Mouse (Mus musculus) adrenal gland (tissue): ENCODE measurements around the gene Dse.
"Not testable (repeated sequence)": the region's sequence is repeated elsewhere in the genome, so short reads cannot be mapped to it uniquely, and the experiment has no call there.

Experiments
- intact Hi-C: fragments of 180-260 bp; cut with DNase I; formaldehyde crosslinking; loops from one replicate; pipeline ENCODE4 v1.15.1; 2025
- long read RNA-seq, 2 experiments: library from polyadenylated mRNA; unstranded; transcript quantifications; one replicate each; pipeline ENCODE4 v2.0.0; 2020; ENCODE audit warnings: borderline replicate concordance in 1 of 2; ENCODE audit not compliant: insufficient replicate concordance in 1 of 2

Gene Dse
- long read RNA-seq, experiment 1, full-length matches to known transcripts, result 2 of 6 reads
- long read RNA-seq, experiment 1, partial matches to known transcripts, result 1 of 6 reads
- long read RNA-seq, experiment 1, other reads (novel, unspliced or antisense), result 3 of 6 reads
- long read RNA-seq, experiment 2, full-length matches to known transcripts, result 4 of 4 reads
- long read RNA-seq, experiment 2, partial matches to known transcripts, result 0 of 4 reads
- long read RNA-seq, experiment 2, other reads (novel, unspliced or antisense), result 0 of 4 reads

DNA sequence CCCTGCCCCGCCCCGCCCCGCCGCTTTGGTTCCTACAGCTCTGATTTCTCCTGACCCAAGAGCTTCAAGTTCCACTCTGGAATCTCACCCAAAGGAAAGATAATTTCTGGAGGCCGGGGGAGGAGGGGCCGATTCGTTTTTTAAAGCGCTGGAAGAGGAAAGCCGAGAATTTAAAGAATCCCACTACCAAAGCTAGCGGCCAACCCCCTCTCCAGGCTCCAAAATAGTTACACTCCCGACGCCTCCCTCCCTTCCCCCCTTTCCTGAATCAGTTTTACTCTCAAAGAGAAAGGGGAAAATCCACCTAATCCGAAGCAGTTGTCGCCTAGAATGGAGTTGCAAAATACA is at the start of gene Dse:
Gene Dse (minus strand): TSS at position 213 of the 348 bp plus-strand sequence.
- intact Hi-C loops, result loop anchor here (5.0 kb wide), 1 partner anchor 75 kb away; the partner anchor contains the start of gene Tspyl1

DNA sequence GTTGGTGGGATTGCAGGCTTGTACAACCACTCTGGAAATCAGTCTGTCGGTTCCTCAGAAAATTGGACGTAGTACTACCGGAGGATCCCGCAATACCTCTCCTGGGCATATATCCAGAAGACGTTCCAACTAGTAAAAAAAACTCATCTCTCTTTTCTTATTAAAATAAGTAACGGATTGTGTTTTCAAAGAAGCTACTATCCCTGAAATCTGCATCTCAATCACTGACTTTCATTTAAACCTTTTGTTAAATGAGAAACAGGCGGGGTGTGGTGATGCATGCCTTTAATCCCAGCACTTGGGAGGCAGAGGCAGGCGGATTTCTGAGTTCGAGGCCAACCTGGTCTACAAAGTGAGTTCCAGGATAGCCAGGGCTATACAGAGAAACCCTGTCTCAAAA is 45.3 kb upstream of the Dse start:
- intact Hi-C loops, result not testable (repeated sequence)

DNA sequence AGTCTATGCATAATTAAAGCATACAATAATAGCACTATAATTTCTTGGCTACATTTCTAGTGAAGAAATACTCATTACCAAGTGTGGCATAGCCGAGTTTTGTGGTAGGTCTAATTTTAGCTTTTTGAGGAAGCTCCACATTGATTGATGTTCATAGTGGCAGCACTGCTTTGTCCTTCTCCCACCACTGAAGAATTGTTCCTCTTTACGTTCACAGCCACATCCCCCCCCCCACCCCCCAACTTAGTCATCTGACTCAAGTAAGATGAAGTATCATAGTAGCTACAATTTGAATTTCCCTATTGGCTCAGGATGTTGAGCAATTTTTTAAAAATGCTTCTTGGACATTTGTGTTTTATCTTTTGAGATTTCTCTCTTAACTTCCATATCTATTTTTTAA is 42.1 kb upstream of the Dse start:
- intact Hi-C loops, result no loop called here

DNA sequence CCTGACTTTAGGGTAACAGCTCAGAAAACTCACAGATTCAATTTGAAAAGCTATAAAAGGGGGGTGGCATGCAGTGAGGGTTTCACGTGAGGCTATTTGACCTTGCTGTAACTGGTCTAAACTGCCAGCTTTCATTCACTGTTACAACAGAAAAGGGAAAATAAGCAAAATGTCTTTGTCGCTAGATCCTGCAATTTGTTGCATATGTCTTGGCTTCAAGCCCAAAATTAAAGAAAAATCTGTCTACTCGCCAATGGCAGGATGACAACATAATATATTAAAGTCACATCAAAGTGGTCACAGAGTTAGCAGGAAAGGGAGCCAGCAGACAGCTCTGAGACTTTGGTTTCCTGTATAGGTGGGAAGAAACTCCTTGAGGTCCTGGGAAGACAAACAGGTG is 40.2 kb upstream of the Dse start:
- intact Hi-C loops, result no loop called here

DNA sequence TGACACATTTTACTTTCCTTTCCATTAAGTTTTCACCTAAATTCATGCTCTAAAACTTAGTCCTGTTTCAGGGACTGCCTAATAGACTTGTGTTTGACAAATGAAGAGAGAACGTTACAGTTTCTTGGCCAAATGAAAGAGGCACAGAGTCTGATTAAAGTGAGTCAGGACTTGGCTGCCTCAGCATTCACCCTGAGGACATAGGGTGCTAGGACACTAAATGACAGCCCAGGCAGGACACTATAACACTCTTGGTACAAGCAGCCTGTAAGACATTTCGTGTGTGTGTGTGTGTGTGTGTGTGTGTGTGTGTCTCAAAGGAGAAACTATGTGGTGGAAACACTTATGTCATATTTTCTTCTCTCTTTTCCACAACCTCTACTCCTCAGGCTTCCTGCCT is 38.6 kb upstream of the Dse start:
- intact Hi-C loops, result no loop called here

DNA sequence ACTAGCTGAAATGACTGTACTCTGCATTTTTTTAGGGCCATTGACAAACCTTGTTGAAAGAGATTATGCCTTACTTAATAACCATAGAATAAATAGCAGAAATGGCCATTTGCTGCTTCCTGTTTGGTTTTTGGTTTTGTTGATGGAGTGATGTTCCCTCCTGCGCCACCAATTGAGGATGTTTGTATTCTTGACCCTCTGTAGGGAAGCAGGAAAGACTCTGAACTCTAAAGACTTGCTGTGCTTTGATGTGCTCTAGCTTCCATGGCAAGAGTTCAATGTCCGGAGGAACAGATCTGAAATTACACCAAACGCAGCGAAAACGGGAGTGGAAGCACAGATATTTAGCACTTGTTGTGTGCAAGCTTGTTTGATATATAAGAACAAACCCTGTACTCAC is 37.2 kb upstream of the Dse start:
- intact Hi-C loops, result no loop called here

DNA sequence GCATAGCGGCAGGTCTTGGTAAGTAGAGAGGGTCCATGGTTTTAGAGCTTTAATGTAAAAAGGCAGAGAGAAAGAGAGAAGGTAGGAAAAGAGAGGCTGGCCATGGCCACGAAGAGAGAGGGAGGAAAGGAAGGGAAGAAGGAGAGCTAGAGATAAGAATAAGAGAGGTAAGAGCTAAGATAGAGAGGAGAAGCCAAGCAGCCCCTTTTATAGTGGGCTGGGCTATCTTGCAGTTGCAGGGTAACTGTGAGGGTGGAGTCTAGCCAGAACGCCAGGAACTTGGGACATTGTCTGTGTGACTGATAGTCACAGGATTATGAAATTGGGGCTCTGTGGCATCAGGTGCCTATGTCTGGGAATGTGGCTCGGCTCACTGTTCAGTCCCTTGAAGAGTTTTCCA is 31.0 kb upstream of the Dse start:
- intact Hi-C loops, result no loop called here

DNA sequence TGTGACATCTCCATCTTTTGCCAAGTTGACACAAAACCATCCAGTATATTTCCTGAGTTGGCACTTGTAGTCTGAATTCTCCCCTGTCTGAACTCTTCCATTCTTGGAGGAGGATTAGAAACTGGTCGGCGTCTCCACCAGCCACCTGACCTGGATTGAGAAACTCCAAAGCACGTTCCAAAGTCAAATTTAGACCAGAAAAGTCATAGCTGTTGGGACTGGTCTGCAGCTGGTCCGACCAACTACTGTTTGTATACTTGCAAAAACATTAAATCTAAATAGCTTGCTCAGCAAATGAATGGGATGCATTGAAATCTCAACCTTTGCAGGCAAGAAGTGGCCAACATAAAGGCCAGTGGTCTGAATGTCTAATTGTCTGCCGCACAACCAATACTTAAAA is 29.1 kb upstream of the Dse start:
- intact Hi-C loops, result no loop called here

DNA sequence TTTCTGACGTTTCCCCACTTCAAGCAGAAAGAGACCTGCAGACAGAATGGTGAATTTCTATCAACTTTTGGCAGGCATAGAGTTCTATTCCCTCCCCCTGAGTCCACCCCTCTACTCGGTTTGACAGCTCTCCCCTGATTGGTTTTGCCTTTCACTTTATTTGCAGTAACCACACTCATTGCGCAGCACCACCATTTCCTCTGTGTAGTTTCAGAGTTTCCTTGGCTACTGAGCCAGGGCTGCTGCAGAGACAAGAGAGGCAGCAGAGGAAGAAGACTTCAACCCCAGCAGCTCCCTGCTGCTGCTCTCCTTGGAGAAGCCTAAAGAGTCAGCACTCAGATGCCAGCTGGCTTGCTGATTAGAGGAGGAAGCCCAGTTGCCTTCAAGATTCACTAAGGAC is 27.9 kb upstream of the Dse start:
- intact Hi-C loops, result no loop called here

DNA sequence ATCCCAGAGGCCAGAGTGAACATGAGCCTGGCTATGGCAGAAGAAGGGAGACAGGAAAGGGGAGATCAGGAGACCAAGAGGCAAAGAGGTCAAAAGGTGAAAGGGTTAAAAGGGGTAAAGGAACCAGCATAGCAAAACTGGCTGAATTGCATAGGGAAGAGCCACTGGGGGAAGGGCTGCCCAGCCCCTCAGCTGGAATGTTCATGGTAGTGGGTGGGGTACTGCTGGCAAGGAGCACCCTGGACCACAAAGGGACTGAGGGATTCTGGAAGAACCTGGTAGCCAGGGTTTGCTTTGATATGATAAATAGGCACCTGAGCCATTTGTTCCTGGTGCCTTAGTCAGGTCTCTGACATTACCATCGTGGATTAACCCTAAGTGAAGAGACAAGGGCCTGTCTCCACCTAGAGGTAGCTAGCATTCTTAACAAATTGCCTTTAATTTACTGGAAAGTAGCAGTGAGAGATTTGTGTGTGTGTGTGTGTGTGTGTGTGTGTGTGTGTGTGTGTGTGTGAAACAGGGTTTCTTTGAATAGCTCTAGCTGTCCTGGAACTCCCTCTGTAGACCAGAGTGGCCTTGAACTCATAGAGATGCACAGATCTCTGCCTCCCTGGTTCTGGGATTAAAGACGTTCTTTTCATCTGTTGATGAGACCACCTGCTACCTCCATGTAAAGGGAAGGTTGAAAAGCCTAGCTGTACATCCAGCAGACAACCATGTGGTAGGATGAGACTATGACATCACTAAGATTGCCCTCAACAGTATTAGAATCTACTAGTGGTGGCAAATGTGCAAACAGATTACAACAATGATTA is 26.6 kb upstream of the Dse start:
- intact Hi-C loops, result loop anchor here (5.0 kb wide), 1 partner anchor 197 kb away; the partner anchor contains the start of gene Trappc3l

DNA sequence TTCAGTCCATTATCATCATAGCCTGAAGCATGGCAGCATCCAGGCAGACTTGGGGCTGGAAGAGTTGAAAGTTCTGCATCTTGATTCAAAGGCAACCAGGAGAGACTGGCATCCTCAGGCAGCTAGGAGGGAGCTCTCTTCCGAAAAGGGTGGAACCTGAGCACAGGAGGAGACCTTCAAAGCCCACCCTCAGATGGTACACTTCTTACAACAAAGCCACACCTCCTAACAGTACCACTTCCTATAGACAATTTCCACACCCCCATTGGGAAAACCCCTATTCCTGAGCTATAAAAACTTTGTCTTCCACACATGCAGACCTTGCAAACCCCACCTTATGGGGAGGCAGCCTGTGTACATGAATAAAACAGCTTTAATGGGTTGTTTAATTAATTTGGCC is 25.9 kb upstream of the Dse start:
- intact Hi-C loops, result loop anchor here (5.0 kb wide), 1 partner anchor 196 kb away; the partner anchor contains the start of gene Trappc3l

DNA sequence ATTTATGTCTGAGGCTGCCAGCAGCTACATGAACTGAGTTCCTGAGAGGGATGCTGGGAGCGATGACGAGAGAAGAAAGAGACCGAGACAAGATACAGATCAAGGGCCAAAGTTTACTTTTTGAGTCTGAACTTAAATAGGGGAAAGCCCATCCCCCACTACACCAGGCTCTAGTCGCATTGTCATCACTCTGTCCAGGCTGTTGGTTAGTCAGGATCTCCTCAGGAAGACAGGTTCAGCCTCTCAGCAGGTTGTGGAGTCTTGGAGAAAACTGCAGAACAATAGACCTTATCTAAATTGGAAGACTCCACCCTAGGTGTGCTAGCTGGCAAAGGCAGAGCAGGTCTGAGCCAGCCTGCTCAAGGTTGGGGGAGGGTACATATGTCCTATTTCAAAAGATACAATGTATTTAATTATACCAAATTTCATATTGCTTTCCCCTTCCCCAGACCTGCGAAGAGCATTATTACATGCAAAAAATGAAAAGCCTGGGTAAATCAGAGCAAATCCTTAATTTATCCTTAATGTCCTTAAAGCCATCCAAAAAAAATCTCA is 22.7 kb upstream of the Dse start:
- intact Hi-C loops, result loop anchor here (5.0 kb wide), 1 partner anchor 193 kb away; the partner anchor contains the start of gene Trappc3l

DNA sequence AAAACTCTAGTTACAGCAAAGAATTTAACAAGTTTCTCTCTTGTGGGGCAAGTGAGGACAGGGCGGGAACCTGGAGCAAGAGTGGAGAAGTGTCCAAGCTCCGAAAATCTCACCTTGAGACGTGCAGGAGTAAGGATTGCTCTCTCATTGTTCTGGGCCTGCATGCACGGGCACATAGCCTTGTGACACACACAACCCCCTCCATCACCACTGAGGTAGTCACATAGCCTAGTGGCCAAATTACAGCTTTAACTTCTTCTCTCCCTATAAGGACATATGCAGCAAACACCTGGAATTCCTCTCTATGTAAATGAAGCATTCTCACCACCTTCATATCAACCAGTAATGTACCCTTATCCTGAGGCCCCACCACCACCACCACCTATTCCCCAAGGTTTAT is 22.0 kb upstream of the Dse start:
- intact Hi-C loops, result no loop called here

DNA sequence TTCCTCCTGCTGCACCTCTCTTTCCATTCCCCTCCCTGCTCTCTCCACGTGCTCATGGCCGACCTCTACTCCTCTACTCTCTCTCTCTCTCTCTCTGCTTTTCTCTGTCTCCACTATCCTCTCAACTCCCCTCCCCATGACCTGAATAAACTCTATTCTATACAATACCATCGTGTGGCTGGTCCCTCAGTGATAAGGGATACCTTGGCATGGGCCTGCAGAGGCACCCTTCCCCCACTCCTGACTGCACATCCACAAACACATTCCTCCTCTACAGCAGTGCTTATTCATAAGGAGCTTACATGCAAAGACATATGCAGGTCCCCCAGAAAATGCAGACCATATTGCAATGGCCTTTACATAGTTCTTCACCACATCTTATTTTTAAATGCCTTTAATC is 16.1 kb upstream of the Dse start:
- intact Hi-C loops, result no loop called here

DNA sequence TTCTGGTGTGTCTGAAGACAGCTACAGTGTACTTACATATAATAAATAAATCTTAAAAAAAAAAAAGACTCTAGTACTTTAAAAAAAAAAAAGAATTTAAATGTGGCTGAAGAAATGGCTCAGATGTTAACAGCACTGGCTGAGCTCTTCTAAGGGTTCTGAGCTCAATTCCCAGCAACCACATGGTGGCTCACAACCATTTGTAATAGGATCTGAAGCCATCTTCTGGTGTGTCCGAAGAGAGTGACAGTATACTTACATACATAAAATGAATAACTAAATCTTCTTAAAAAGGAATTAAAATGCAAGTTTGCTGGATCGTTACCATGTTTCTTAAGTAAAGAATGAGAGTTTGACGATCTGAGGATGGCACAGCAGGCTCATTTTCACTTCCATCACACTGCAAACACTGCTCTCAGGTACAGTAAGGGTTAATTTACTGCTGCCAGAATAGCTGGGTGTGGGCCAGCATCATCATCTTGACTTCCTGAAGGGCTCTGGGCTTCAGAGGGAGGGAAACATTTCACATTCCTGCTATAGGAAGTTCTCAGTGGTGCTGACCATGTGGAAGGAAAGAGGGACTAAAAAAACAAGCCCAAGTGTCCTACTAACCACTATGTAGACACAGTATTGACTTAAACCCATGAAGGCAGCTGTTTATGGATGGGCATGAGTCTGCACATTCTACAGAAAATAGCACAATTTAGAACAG is 14.6 kb upstream of the Dse start:
- intact Hi-C loops, result no loop called here

DNA sequence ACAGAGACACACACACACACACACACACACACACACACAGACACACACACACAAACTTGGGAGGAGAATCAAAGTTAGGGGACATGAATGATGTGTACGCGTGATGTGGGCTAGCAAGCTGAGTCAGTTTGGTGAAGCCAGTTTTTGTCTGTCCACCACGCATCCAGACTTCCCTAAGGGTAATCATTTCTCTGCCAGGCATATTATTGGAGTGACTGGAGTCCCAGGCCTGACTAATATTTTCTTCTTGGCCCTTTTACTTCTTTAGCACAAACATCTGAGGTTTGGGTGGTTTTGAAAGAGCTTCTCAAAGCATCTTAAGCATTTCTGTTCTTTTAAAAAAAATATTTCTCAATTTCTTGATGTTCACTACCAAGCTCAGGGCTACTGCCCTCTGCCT is 10.7 kb upstream of the Dse start:
- intact Hi-C loops, result no loop called here

DNA sequence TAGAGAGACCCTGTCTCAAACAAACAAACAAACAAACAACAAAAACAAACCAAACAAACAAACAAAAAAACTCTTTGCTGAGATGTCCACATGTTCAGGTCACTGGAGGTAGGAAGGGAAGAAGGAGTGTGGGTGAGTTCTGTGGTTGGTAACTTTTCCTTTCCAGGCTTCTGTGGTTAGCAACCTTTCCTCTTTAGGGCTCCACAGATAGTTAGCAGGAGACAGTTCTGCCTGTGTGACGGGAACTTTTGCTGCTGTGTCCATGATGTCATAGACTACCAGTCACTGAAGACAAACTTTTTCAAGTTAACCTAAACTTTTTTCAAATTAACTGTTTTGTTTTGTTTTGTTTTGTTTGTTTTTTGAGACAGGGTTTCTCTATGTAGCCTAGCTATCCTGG is 8.2 kb upstream of the Dse start:
- intact Hi-C loops, result no loop called here

DNA sequence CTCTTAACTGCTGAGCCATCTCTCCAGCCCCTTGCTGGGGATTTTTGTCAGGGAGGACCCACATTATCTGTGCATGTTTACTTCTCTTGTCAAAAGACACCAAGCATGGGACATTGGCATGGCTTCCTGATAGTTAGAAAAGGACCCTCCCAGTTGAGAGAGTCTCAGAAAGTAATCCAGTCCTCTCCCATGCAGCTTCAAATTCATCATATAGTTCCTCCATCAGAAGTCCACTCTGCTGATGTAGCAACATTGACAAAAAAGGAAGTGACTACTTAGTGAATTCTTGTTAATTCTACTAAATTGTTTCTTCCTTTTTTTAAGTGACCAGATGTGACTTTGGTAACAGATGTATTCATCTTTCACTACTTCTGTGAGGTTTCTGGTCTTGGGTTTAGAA is 2.4 kb upstream of the Dse start:
- intact Hi-C loops, result loop anchor here (5.0 kb wide), 1 partner anchor 72 kb away; the partner anchor contains the start of gene Tspyl1

DNA sequence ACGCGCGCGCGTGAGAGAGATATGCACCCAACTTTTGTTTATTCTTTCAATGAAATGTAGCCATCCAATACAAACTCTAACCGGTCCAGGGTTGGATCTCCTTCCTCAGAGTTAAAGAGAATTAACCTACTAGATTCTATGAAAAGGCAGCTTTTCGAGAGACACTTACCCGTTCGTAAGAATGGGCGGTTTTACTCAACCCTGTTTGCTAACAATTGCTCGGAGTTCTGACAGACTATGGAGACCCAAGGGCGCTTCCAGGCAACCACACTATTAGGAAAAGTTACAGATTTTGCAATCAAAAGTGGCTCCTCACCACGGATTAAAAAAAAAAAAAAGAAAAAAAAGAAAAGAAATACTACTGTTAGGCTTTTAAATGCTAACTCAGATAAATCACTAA is 516 bp upstream of the Dse start:
- intact Hi-C loops, result loop anchor here (5.0 kb wide), 1 partner anchor 74 kb away; the partner anchor contains the start of gene Tspyl1

DNA sequence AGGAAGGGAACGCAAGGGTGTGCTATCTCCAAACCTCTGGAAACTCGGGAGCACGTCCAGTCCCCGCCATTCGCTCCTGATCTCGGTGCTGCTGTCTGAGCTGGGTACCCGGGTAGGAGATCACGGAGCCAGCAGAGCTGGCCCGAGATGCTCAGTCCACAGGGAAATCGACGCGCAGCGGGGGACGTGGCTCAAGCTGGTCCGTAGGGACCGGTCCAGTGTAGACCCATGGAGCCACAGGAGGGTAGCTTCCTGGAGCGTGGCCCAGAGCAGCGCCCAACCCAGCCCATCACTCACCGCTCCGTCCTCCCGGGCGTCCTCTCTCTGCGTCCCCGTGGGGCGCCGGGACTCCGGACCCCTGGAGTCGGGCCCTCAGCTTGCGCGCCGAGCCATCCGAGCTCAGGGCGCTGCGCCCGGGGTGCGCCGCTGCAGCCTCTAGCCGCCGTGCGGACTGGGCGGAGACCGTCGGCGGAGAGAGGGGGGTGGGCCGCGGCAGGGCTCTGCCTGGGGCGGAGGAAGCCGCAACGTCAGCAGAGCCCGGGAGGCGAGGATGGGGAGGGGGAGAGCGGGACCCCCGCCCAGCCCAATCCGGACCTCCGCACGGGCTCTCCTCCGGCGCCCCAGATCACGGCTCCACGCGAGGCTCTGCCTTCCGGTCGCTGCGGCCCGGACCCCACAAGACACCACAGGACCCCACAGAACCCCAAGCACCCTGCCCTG is 572 bp downstream of the Dse start:
- intact Hi-C loops, result loop anchor here (5.0 kb wide), 1 partner anchor 75 kb away; the partner anchor contains the start of gene Tspyl1

DNA sequence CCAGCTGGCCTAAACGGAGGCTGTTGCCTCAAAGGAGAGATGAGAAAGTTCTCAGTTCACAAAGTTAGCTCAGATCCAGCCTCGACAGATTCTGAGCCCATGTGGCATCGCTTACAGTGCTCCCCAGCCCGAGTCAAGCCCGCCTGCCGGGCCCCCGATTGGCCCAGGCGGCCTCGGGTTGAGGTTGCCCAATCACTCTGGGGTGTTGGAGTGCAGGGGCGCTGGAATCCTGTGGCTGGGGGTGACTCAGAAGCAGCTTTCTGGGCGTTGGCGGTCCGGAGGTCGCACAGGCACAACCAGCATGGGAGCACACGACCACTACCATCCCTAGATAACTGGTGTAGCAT is 1.1 kb downstream of the Dse start:
- intact Hi-C loops, result loop anchor here (5.0 kb wide), 1 partner anchor 76 kb away; the partner anchor contains the start of gene Tspyl1
